Mouse (Mus musculus) ES-E14 (cell line): ENCODE results near the gene 4930523C07Rik.

Source experiments
- MAFK ChIP-seq: IDR thresholded peaks from 2 replicates; pipeline ENCODE4 v1.6.1; 2014; ENCODE audit warnings: mild to moderate bottlenecking, low read depth, low read length, inconsistent platforms; ENCODE audit not compliant: insufficient read depth
- ZC3H11A ChIP-seq: IDR thresholded peaks from 2 replicates; pipeline ENCODE4 v1.6.1; 2012; ENCODE audit warnings: low read depth, mild to moderate bottlenecking, inconsistent platforms, low read length, borderline replicate concordance

- TF ChIP-seq ZC3H11A (no peak), MAFK (no peak)
Observed at GRCm38 (mm10) chr1:160045056-160045715, 1.0 kb downstream of the 4930523C07Rik start.
